Mouse (Mus musculus): Measurements from ENCODE around the gene Prdx1. TPM values are rescaled to one million over a fixed set of nuclear protein-coding genes. Genes with fewer than 3 reads are reported as not detected.

The Prdx1 gene
- polyA plus RNA-seq, 1 experiment from 2014 or later, result 767 TPM

GRCm38 (mm10) chr4:116710154-116710553, 24.8 kb downstream of the Prdx1 start:
- Histone ChIP-seq H3K27me3 (no peaks in the 10 kb centered on the region), H3K4me2 (replicated peaks) (no peak overlapping the region), H3K36me3 (no peaks in the 10 kb centered on the region), H3K9me3 (replicated peaks) (no peaks in the 10 kb centered on the region), H3K4me1 (peaks cover 15% of the 10 kb centered on the region), H3K27ac (no peak overlapping the region), H3K9ac (no peak overlapping the region), H3K4me3 (no peak overlapping the region)
- 94% methylated on average over 2 of the region's 2 CpGs for WGBS
- no peak for ATAC-seq (ENCODE audit: low FRiP score)

DNA sequence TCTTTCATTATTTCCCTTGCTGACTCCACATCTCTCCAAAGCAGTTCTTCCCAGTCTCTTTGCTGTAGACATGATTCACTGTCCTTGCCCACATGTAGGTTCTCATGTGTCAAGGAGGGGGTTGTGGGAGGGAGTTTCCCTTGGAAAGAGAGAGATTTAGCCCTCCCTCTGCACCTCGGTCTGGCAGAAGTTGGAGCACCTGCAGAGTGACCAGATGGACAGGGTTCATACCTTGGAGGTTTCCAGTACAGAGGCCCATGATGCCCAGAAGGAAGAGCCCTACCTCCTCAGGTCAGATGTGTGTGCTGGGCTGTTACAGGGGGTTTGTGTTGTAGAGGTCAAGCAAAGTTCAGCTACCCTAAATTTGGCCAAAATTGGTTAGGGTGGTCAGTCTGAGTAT, 27.2 kb downstream of the Prdx1 start:
- no peak for ATAC-seq (ENCODE audit: low FRiP score)
- 80% methylated on average over 1 of the region's 1 CpGs for WGBS
- H3K9ac ChIP-seq, result no peak overlapping the region
- no peaks in the 10 kb centered on the region for H3K9me3 ChIP-seq (replicated peaks)
- no peaks in the 10 kb centered on the region for H3K27me3 ChIP-seq
- H3K4me3 ChIP-seq, result no peak overlapping the region
- H3K4me2 ChIP-seq (replicated peaks), result no peak overlapping the region
- peaks cover 5% of the 10 kb centered on the region; the same call in 1 of the 2 replicates for H3K36me3 ChIP-seq
- peaks cover 12% of the 10 kb centered on the region for H3K4me1 ChIP-seq
- no peak overlapping the region for H3K27ac ChIP-seq

DNA sequence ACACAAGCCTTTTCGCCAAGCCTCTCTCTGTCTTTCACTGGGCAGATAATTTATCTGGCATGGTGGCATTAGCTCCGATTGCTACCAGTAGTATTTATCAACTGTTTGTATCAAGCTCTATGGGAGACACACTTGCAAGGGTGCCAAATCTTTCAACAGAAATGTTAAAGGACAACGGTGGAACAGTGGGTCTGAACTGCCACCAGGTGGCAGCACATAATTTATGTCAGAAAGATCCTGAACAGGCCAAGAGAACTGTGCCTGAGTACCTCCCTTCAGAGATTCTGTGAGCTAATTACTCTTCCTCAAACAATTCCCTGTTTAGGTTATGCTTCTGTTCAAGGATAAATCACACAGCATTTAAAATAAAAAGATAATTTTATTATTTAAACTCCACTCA, 34.1 kb downstream of the Prdx1 start:
- H3K4me3 ChIP-seq, result no peak overlapping the region
- H3K36me3 ChIP-seq, result peaks cover 5% of the 10 kb centered on the region; the same call in 1 of the 2 replicates
- no peak for ATAC-seq (ENCODE audit: low FRiP score)
- H3K4me2 ChIP-seq (replicated peaks), result no peak overlapping the region
- H3K27ac ChIP-seq, result no peak overlapping the region
- no peak overlapping the region for H3K9ac ChIP-seq
- peaks cover 15% of the 10 kb centered on the region for H3K4me1 ChIP-seq
- 0 out of 2 replicates have a peak, but pooled peaks cover 3% of the 10 kb centered on the region for H3K27me3 ChIP-seq
- no peaks in the 10 kb centered on the region for H3K9me3 ChIP-seq (replicated peaks)
- WGBS, result 20% methylated on average over 3 of the region's 3 CpGs

DNA sequence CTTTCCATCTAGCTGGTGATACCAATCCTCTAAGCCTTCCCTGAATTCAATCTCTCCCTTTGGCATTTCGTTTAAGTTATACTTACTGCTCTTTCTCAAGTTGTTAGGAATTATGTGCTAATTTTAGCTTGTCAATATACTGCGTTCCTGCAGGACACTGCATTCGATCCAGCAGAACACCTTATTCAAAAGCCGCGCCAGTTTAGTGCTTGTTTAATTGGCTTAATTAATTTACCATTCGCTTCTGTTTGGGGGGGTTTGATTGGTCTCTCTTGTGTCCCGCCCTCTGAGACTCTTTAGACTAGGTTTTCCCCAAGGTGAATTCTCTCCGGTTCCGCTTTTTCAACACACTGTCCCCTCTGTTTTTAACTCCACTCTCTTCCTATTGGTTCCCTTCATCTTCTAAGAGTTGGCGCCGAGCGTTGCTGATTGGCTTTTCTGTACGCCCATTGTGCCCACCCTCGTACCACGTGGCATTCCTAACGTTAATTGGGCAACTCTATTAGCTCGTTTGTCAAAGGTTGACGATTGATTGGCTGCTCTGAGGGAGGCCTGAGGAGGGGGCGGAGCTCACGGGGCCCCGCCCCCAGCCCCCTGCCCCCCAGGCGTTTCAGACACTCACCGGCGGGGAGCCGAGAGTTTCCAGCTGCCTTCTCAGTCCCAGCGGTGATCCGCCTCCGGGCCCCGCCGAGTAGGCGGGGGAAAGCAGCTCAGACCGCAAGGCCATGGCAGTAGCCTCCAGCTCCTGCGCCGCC, 35.2 kb downstream of the Prdx1 start, which contains the start of gene Tesk2:
Gene Tesk2, plus strand, starts transcription at position 606 of the 755 bp plus-strand sequence.
- H3K4me1 ChIP-seq, result peaks cover 15% of the 10 kb centered on the region
- 0 out of 2 replicates have a peak, but pooled peaks cover 3% of the 10 kb centered on the region for H3K27me3 ChIP-seq
- peak within 1 kb of the TSS; percentile 81 for H3K27ac ChIP-seq
- H3K9me3 ChIP-seq (replicated peaks), result no peaks in the 10 kb centered on the region
- H3K9ac ChIP-seq, result peak within 1 kb of the TSS; percentile 82
- WGBS, result under 1% methylated on average over 33 of the region's 34 CpGs
- H3K4me3 ChIP-seq, result peak within 1 kb of the TSS; percentile 80
- peak; percentile 99 for ATAC-seq (ENCODE audit: low FRiP score)
- H3K36me3 ChIP-seq, result peaks cover 5% of the 10 kb centered on the region; the same call in 1 of the 2 replicates
- peak within 1 kb of the TSS; percentile 90 for H3K4me2 ChIP-seq (replicated peaks)

DNA sequence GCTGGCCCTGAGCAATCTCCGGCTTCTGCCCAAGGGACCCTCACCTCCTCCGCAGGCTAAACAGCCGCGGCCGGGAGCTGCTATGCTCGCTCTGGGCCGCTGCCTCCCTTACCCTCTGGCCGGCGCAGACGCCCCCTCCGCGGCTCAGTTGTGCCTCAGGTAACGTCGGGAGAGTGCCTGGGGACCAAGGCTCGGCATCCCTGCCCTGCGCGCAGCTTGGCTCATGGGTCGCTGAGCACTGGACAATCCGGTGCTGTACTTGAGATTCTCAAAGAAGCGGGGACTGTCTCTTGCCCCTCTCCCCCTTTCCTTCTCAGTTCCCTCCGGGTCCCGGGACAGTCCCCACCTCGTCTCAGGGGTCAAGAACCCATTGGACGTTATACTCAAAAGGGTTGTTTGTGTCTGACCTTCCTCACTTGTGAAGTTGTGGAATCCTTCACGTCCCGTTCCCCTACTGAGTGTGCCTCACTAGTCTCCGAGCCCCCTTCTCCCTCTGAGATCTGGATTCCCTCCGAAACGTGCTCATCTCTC, 35.8 kb downstream of the Prdx1 start:
- ATAC-seq (ENCODE audit: low FRiP score), result no peak

DNA sequence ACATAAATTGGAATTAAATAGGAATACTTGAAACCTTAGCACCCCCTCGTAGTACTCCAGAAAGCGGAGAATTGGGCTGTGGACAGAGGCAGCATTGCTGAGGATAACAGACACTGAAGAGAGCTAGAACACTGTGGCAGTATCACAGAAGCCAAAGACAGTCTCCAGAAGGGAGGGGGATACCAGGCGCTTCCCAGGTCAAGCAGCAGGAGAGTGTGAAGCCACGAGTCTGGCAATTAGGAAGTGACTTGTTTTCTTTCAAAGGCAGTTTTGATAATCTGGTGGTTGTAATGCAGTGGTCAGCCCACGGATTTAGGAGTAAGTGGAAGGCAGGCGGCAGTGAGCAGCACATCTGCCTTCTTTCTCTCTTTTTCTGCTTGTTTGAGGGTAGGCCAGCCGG, 36.9 kb downstream of the Prdx1 start:
- H3K4me3 ChIP-seq, result 0 out of 2 replicates have a peak overlapping the region, but pooled peaks have one; percentile 4
- WGBS, result 37% methylated on average over 7 of the region's 7 CpGs
- H3K9ac ChIP-seq, result no peak overlapping the region
- no peak for ATAC-seq (ENCODE audit: low FRiP score)
- peak overlapping the region; percentile 90 for H3K4me2 ChIP-seq (replicated peaks)
- no peaks in the 10 kb centered on the region for H3K36me3 ChIP-seq
- H3K27ac ChIP-seq, result no peak overlapping the region
- no peaks in the 10 kb centered on the region for H3K9me3 ChIP-seq (replicated peaks)
- 0 out of 2 replicates have a peak, but pooled peaks cover 3% of the 10 kb centered on the region for H3K27me3 ChIP-seq
- H3K4me1 ChIP-seq, result peaks cover 15% of the 10 kb centered on the region

More for the DNA sequence above, 35.8 kb downstream of the Prdx1 start:
- peak overlapping the region; percentile 90 for H3K4me2 ChIP-seq (replicated peaks)
- H3K36me3 ChIP-seq, result no peaks in the 10 kb centered on the region; the same call in 1 of the 2 replicates
- peaks cover 15% of the 10 kb centered on the region for H3K4me1 ChIP-seq
- 0% methylated on average over 29 of the region's 29 CpGs for WGBS
- peak overlapping the region; percentile 80 for H3K4me3 ChIP-seq
- 0 out of 2 replicates have a peak, but pooled peaks cover 3% of the 10 kb centered on the region for H3K27me3 ChIP-seq
- H3K9me3 ChIP-seq (replicated peaks), result no peaks in the 10 kb centered on the region
- H3K27ac ChIP-seq, result peak overlapping the region; percentile 81
- peak overlapping the region; percentile 82 for H3K9ac ChIP-seq

DNA sequence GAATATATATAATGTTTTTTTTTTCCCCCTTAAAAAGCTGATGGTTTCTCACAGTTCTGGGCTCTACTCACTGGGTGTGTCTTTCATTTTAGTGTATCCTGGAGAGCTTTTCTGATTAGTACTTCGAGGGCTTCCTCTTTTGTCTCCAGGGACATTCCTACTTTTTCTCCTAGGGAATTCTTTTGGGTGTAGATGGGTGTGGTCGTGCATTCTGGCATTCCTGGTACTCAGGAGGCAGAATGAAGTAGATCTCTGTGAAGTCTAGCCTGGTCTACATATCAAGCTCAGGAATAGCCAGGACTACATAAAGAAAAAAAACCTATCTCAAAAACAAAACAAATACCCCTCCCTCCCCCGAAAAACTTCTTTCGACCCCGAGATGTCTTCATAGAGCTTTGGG, 40.1 kb downstream of the Prdx1 start:
- no peak for ATAC-seq (ENCODE audit: low FRiP score)
- no peak overlapping the region for H3K4me3 ChIP-seq
- WGBS, result 85% methylated on average over 5 of the region's 5 CpGs

DNA sequence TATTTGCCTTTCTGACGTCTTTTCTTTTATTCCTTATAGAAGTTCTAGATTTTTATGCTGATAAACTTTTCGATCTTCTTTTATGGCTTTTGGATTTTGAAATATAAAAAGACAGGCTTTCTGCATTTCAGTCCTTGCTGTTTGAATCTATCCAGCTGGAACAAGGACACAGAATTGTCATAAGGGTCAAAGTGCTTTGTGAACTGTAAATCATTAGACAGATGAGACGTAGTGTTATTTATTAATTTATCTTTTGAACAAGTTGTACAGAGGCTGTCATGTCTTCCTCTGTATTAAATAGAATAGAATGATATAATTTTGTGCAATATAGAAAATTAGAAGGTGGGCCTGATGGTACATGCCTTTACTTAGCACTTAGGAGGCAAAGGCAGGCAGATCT, 42.1 kb downstream of the Prdx1 start:
- no peak for ATAC-seq (ENCODE audit: low FRiP score)
- no peak overlapping the region for H3K4me3 ChIP-seq
- no peaks in the 10 kb centered on the region for H3K27me3 ChIP-seq
- WGBS, result 84% methylated on average over 3 of the region's 3 CpGs
- no peak overlapping the region for H3K9ac ChIP-seq
- no peak overlapping the region for H3K27ac ChIP-seq
- peaks cover under 1% of the 10 kb centered on the region for H3K4me1 ChIP-seq
- H3K9me3 ChIP-seq (replicated peaks), result no peaks in the 10 kb centered on the region
- H3K4me2 ChIP-seq (replicated peaks), result no peak overlapping the region
- H3K36me3 ChIP-seq, result no peaks in the 10 kb centered on the region

More for the DNA sequence above, 40.1 kb downstream of the Prdx1 start:
- H3K9ac ChIP-seq, result no peak overlapping the region
- H3K9me3 ChIP-seq (replicated peaks), result no peaks in the 10 kb centered on the region
- 0 out of 2 replicates have a peak, but pooled peaks cover 3% of the 10 kb centered on the region for H3K27me3 ChIP-seq
- H3K4me2 ChIP-seq (replicated peaks), result no peak overlapping the region
- peaks cover 10% of the 10 kb centered on the region for H3K4me1 ChIP-seq
- no peaks in the 10 kb centered on the region for H3K36me3 ChIP-seq
- H3K27ac ChIP-seq, result no peak overlapping the region

GRCm38 (mm10) chr4:116729532-116729931, 44.2 kb downstream of the Prdx1 start:
- Histone ChIP-seq H3K27ac (no peak overlapping the region), H3K4me3 (no peak overlapping the region), H3K9me3 (replicated peaks) (no peaks in the 10 kb centered on the region), H3K4me1 (no peaks in the 10 kb centered on the region), H3K27me3 (no peaks in the 10 kb centered on the region), H3K36me3 (no peaks in the 10 kb centered on the region), H3K9ac (no peak overlapping the region), H3K4me2 (replicated peaks) (no peak overlapping the region)
- no peak for ATAC-seq (ENCODE audit: low FRiP score)
- 89% methylated on average over 3 of the region's 3 CpGs for WGBS

GRCm38 (mm10) chr4:116731077-116731476, 45.7 kb downstream of the Prdx1 start:
- H3K4me1 ChIP-seq, result no peaks in the 10 kb centered on the region
- H3K4me3 ChIP-seq, result no peak overlapping the region
- H3K9ac ChIP-seq, result no peak overlapping the region
- 87% methylated on average over 9 of the region's 9 CpGs for WGBS
- no peaks in the 10 kb centered on the region for H3K9me3 ChIP-seq (replicated peaks)
- H3K4me2 ChIP-seq (replicated peaks), result no peak overlapping the region
- no peaks in the 10 kb centered on the region for H3K36me3 ChIP-seq
- no peaks in the 10 kb centered on the region for H3K27me3 ChIP-seq
- no peak for ATAC-seq (ENCODE audit: low FRiP score)
- no peak overlapping the region for H3K27ac ChIP-seq

GRCm38 (mm10) chr4:116732355-116732754, 47.0 kb downstream of the Prdx1 start:
- Histone ChIP-seq H3K4me3 (no peak overlapping the region), H3K4me1 (no peaks in the 10 kb centered on the region), H3K4me2 (replicated peaks) (no peak overlapping the region), H3K36me3 (no peaks in the 10 kb centered on the region), H3K9ac (no peak overlapping the region), H3K27me3 (no peaks in the 10 kb centered on the region), H3K9me3 (replicated peaks) (no peaks in the 10 kb centered on the region), H3K27ac (no peak overlapping the region)
- no peak for ATAC-seq (ENCODE audit: low FRiP score)
- 78% methylated on average over 5 of the region's 5 CpGs for WGBS

GRCm38 (mm10) chr4:116734996-116735395, 49.7 kb downstream of the Prdx1 start:
- 90% methylated on average over 2 of the region's 2 CpGs for WGBS
- Histone ChIP-seq H3K27ac (no peak overlapping the region), H3K4me2 (replicated peaks) (no peak overlapping the region), H3K9me3 (replicated peaks) (no peaks in the 10 kb centered on the region), H3K27me3 (no peaks in the 10 kb centered on the region), H3K4me3 (no peak overlapping the region), H3K4me1 (no peaks in the 10 kb centered on the region), H3K36me3 (no peaks in the 10 kb centered on the region), H3K9ac (no peak overlapping the region)
- ATAC-seq (ENCODE audit: low FRiP score), result no peak
